Mouse (Mus musculus) lung, postnatal 14 days (tissue): Measurements from ENCODE around the gene Cpsf2.
A peak's percentile ranks its signal among the peaks of the same experiment; 100 is the strongest.

Experiments used
- DNase-seq: peaks from one replicate; pipeline ENCODE4 v3.0.0; 2021

Gene Cpsf2

DNA sequence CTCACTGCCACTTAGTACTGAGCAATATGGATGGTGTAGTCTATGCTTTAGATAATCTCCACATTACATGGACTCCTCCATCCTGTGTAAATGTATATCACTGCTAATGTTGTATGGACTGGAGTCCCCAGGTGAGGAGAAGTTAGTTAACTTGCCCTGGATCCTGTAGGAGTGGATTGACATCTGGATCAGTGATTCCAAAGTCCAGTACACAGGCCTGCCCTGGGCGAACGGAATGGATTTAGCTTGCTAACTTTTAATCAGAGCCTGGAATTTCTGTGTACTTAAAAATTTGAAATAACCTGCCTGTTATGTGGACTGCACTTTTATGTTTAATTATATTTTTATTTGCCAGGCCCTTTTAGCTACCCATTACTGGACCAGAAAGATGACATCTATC, 5.8 kb downstream of the Cpsf2 start:
- DNase-seq = no peak

- DNase-seq = no peak
These were observed 7.2 kb downstream of the Cpsf2 start for GRCm38 (mm10) chr12:101982977-101983376.

- DNase-seq = peak; percentile 12
These were observed 9.3 kb downstream of the Cpsf2 start for GRCm38 (mm10) chr12:101985110-101985509.

- no peak for DNase-seq
These were observed 11.9 kb downstream of the Cpsf2 start for GRCm38 (mm10) chr12:101987659-101988058.

- DNase-seq = no peak
These were observed 19.0 kb downstream of the Cpsf2 start for GRCm38 (mm10) chr12:101994576-101995467.

- DNase-seq = no peak
These were observed 23.1 kb downstream of the Cpsf2 start for GRCm38 (mm10) chr12:101998929-101999328.

GRCm38 (mm10) chr12:102000785-102001184, 25.0 kb downstream of the Cpsf2 start:
- no peak for DNase-seq

- DNase-seq = peak; percentile 8
These were observed 32.6 kb downstream of the Cpsf2 start for GRCm38 (mm10) chr12:102008111-102008977.

DNA sequence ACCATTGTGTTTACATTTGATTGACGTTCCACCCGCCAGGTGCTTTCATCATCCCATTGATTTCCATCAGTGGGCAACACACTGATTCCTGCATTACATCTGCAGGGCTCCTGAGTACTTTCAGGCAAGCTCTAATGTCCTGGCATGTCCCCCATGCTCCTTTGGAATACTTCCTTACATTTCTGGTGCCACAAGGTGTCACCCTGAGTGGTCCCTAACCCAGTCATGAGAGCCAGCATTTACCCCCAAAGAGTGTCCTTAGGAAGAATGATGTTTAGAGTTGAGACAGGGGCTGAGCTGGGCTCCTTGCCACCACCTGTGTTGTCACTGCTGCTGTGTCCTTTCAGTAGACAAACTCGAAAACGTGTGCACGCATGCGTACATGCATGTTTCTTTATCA, 33.8 kb downstream of the Cpsf2 start:
- DNase-seq = no peak

GRCm38 (mm10) chr12:102014411-102014810, 38.6 kb downstream of the Cpsf2 start:
- no peak for DNase-seq

DNA sequence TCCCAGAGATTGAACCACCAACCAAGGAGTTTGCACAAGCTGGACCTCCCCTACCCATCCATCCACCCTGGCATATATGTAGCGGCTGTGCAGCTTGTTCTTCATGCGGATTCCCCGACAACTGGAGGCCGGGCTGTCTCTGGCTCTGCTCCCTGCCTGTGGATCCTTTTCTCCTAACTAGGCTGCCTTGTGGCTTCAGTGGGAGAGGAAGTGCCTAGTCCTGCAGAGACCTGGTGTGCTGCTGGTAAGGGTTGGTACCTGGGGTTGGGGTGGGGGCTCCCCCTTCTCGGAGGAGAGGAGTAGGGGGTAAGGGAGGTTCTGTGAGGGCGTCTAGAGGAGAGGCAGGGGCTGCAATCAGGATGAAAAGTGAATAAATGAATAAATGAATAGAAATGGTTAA, 39.3 kb downstream of the Cpsf2 start:
- no peak for DNase-seq

DNA sequence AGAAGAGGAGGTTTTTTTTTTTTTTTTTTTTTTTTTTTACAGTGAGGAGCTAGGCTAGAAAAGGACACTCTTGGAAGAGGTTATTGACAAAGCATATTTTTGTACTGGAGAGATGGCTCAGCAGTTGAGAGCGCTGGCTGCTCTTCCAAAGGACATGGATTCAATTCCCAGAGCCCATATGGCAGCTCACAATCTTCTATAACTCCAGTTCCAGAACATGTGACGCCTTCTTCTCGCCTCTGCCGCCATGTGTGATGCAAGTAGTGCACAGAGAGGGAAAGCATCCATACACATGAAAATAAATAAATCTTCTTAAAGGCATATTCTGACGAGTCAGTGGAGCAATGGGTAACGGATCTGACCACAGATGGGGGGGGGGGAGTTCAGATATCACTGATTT, 46.1 kb downstream of the Cpsf2 start:
- no peak for DNase-seq

DNA sequence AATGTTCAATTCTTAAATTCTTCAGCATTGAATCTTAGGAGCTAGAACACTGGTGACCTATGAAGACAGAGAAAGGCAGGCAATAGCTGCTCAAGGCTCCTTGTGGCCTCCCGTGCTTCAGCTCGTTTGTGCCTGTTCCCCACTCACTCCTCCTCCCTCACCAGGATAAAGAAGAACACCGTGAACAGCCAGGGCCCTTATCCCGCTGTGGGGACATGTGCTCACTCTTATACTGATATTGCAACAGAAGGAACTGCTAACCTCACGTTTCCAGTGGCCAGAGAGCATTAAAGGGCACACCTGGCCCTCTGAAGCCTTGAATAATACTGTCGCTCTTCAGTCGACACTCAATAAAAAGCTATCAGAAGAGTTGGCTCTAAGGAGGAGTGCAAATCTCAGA, 53.4 kb downstream of the Cpsf2 start:
- DNase-seq = no peak

DNA sequence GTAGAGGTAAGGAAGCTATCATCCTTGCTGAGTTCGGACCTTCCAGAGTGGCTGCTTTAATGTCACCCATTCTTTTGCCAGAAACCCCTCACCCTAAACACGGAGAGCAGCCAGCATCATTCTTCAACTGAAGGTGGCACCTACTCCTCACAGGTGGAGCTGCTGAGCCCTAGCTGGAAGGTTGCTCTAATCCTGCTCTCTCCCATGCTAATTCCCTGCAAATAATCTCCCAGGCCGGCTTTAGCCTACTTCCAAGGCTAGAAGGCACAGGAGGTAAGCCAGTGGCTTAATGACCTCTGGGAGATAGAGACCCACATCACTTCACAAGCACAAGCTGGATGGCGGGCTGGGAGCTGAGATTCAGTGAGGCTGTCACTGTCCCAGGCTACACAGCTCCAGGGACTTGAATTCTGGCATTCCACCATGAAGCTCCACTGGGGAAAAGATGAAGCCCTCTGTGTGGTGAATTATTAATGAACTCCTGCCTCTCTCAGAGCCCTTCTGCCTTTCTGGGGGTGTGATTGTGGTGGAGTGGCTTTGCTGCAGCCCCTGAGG, 54.2 kb downstream of the Cpsf2 start:
- no peak for DNase-seq

DNA sequence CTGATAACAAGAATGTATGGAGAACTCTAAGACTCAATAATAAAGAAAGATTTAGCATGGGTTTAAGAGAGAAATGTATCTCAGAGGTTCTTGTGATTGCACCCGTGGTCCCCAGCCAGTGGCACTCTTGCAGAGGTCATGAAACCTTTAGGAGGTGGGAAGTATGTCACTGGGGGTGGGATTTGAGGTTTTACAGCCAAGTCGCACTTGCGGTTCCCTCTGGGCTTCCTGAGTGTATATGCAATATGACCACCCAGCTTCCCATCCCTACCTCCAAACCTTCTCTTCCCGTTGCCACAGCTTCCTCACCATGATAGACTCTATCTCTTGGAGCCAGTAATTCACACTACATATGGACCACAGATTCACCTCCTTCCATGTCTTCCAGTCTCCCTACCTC, 59.1 kb downstream of the Cpsf2 start:
- no peak for DNase-seq

- DNase-seq = no peak
These were observed 64.1 kb downstream of the Cpsf2 start for GRCm38 (mm10) chr12:102039861-102040260.

- no peak for DNase-seq
These were observed 65.9 kb downstream of the Cpsf2 start for GRCm38 (mm10) chr12:102041699-102042098.

GRCm38 (mm10) chr12:102042247-102042646, 66.5 kb downstream of the Cpsf2 start:
- no peak for DNase-seq

GRCm38 (mm10) chr12:102043840-102044239, 68.1 kb downstream of the Cpsf2 start:
- DNase-seq = peak; percentile 10

- no peak for DNase-seq
These were observed 78.4 kb downstream of the Cpsf2 start for GRCm38 (mm10) chr12:102054155-102054554.

GRCm38 (mm10) chr12:102055758-102056157, 80.0 kb downstream of the Cpsf2 start:
- DNase-seq = no peak
